Mouse (Mus musculus) forebrain, embryonic 13.5 days (tissue): ENCODE data around the gene Vegfd. TPM values are rescaled to one million over a fixed set of nuclear protein-coding genes. Genes with fewer than 3 reads are reported as not detected.

Experiments used
- ATAC-seq: fragments of 200-750 bp; cut with Nextera tagmentation; 2 replicates; pipeline ENCODE4 v1.8.0; 2017
- H3K27ac ChIP-seq: fragments of 300-500 bp; sonication (generic); 2 replicates; pipeline ENCODE4 v1.5.1; 2015; ENCODE audit warnings: inconsistent platforms, mild to moderate bottlenecking, moderate library complexity
- H3K27me3 ChIP-seq: fragments of 300-500 bp; sonication (generic); 2 replicates; pipeline ENCODE4 v1.6.1; 2015; ENCODE audit warnings: mild to moderate bottlenecking, inconsistent platforms
- H3K36me3 ChIP-seq: fragments of 300-500 bp; sonication (generic); 2 replicates; pipeline ENCODE4 v1.6.1; 2015; ENCODE audit warnings: mild to moderate bottlenecking, inconsistent platforms; ENCODE audit not compliant: poor library complexity, severe bottlenecking
- H3K4me1 ChIP-seq: fragments of 300-500 bp; sonication (generic); 2 replicates; pipeline ENCODE4 v1.6.1; 2015; ENCODE audit warnings: inconsistent platforms
- H3K4me2 ChIP-seq: fragments of 300-500 bp; sonication (generic); 2 replicates; pipeline ENCODE4 v1.6.1; 2015; ENCODE audit warnings: inconsistent platforms, mild to moderate bottlenecking, moderate library complexity
- H3K4me3 ChIP-seq: fragments of 300-500 bp; sonication (generic); 2 replicates; pipeline ENCODE4 v1.5.1; 2015; ENCODE audit warnings: mild to moderate bottlenecking, inconsistent platforms
- H3K9ac ChIP-seq: fragments of 300-500 bp; sonication (generic); 2 replicates; pipeline ENCODE4 v1.6.1; 2015; ENCODE audit warnings: mild to moderate bottlenecking, inconsistent platforms
- H3K9me3 ChIP-seq: fragments of 300-500 bp; sonication (generic); replicated peaks from 2 replicates; pipeline ENCODE4 v1.6.1; 2016; ENCODE audit warnings: inconsistent platforms
- WGBS: fragments of 180-500 bp; shearing (Covaris S2); methylation state at CpG from one replicate; pipeline ENCODE4 v1.1.7; 2015; 5-methylcytosine and 5-hydroxymethylcytosine counted together
- polyA plus RNA-seq: library from polyadenylated mRNA; unstranded; fragments of >200 nt; fragmentation: Nextera tagmentation; extraction: Ambion mirVana; gene quantifications from 2 replicates; pipeline ENCODE4 v1.2.1, GENCODE M21; 2015

The Vegfd gene
- 0.23 and 0.35 TPM in 2 replicates for polyA plus RNA-seq

DNA sequence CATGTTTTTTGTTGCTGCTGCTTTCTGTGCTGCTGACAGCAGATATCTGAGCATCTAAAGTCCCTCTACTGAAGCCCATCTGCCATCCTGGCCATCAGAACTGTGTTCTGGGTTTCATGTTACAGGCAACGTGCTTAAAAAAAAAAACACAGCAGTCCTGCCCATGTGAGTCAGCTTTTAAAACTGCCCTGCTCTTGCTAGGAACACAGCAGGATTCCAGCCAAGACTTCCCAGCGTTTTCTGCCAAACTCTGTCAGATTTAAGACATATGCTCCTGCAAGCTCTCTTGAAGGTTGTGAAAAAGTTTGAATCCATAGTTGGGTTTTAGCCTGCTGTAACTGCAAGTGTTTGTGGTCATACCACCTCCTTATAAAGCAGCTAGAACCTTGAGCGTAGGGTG lies at the start of gene Vegfd:
Gene Vegfd (plus strand): TSS at position 298 of the 400 bp plus-strand sequence.
- H3K4me3 ChIP-seq = no peak within 1 kb of the TSS
- H3K4me2 ChIP-seq = no peak within 1 kb of the TSS
- ATAC-seq = peak; percentile 16; the same call in 1 of the 2 replicates
- H3K27ac ChIP-seq = no peak within 1 kb of the TSS
- H3K4me1 ChIP-seq = no peaks in the 10 kb centered on the region
- H3K36me3 ChIP-seq = no peaks in the 10 kb centered on the region
- H3K9ac ChIP-seq = no peak within 1 kb of the TSS
- 35% methylated on average over 3 of the region's 3 CpGs for WGBS
- H3K27me3 ChIP-seq = no peaks in the 10 kb centered on the region; the same call in 1 of the 2 replicates
- no peaks in the 10 kb centered on the region for H3K9me3 ChIP-seq

- Histone ChIP-seq H3K4me2 (no peak overlapping the region), H3K36me3 (no peaks in the 10 kb centered on the region), H3K27ac (no peak overlapping the region), H3K4me1 (no peaks in the 10 kb centered on the region), H3K4me3 (no peak overlapping the region), H3K27me3 (no peaks in the 10 kb centered on the region), H3K9me3 (no peaks in the 10 kb centered on the region), H3K9ac (no peak overlapping the region)
- no peak for ATAC-seq
- 77% methylated on average over 4 of the region's 4 CpGs for WGBS
Measured at GRCm38 (mm10) chrX:164323391-164323913, 49.7 kb upstream of the Vegfd start.

- 94% methylated on average over 2 of the region's 2 CpGs for WGBS
- H3K4me2 ChIP-seq = no peak overlapping the region
Measured at GRCm38 (mm10) chrX:164330351-164330750, 42.8 kb upstream of the Vegfd start.

DNA sequence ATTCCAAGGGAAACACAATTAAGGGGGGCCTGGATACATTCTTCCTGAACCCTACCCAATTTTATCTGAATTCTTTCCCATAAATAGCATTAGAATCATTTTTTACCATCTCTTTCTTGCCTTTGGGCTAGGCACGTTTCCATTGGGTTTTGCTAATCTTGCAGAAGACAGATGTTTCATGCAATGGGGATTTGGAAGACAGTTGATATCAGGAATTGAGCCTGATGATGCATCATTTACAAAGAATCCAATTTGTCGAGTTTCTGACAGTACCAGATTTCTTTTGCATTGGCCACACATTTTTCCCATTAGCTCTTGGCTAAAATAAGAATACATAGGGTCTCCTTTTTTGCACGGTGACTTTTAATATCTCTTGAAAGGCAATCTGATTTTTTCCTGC lies 42.4 kb upstream of the Vegfd start:
- Histone ChIP-seq H3K36me3 (no peaks in the 10 kb centered on the region), H3K27ac (no peak overlapping the region), H3K9me3 (no peaks in the 10 kb centered on the region), H3K4me2 (no peak overlapping the region), H3K9ac (no peak overlapping the region), H3K4me3 (no peak overlapping the region), H3K27me3 (no peaks in the 10 kb centered on the region), H3K4me1 (no peaks in the 10 kb centered on the region)
- 84% methylated on average over 3 of the region's 3 CpGs for WGBS
- ATAC-seq = no peak

More at GRCm38 (mm10) chrX:164330351-164330750, 42.8 kb upstream of the Vegfd start:
- Histone ChIP-seq H3K4me1 (no peaks in the 10 kb centered on the region), H3K27ac (no peak overlapping the region), H3K9ac (no peak overlapping the region), H3K27me3 (no peaks in the 10 kb centered on the region), H3K4me3 (no peak overlapping the region), H3K9me3 (no peaks in the 10 kb centered on the region), H3K36me3 (no peaks in the 10 kb centered on the region)
- no peak for ATAC-seq

DNA sequence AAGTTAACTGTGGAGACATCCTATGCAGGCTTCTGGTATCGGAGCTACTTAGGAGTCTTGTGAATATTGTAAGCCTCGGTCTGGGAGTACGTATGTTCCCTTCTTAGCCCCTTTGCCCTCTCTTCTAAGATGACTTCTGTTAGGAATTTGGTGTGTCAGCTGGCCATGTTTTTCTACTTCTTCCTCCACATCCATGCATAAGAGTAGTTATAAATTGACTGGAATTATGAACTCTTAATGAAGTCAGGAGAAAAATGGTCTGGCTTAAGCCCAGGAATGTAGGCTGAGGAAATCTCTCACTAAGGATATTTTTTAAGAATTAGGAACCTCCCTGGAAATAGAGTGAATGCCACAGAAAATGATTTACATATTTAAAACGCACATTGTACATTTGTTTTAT lies 34.6 kb upstream of the Vegfd start:
- Histone ChIP-seq H3K9ac (no peak overlapping the region), H3K27ac (no peak overlapping the region), H3K27me3 (no peaks in the 10 kb centered on the region), H3K4me2 (no peak overlapping the region), H3K9me3 (no peaks in the 10 kb centered on the region), H3K4me1 (no peaks in the 10 kb centered on the region), H3K4me3 (no peak overlapping the region), H3K36me3 (no peaks in the 10 kb centered on the region)
- no peak for ATAC-seq
- WGBS = 78% methylated on average over 4 of the region's 4 CpGs

DNA sequence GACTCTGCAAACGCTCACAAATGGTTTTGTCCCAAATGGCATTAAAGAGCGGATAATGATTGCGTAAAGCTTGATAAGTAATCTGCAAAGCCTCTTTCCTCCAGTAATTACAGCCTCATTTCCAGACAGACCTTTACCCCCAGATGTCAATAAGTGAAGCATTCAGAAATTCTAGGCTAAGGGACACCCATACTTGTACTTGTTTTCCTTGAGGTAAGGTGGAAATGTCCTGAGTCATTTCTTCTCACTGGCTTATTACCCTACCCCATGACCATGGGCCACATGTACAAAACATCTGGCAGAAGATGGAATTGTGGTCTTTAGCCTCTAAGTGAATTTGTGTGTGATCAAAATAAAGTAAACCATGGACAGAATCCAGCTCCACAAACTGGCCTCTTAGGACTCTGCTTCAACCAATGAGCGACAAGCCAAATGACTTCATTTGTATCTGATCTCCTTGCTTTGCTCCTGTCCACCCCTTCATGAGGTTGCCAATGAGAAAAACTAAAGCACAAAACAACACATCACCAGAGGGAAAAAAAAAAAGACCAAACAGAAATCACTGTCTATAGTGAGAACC lies 27.7 kb upstream of the Vegfd start:
- H3K36me3 ChIP-seq = no peaks in the 10 kb centered on the region
- H3K9me3 ChIP-seq = no peaks in the 10 kb centered on the region
- H3K27ac ChIP-seq = no peak overlapping the region
- no peak for ATAC-seq
- H3K4me1 ChIP-seq = no peaks in the 10 kb centered on the region
- no peak overlapping the region for H3K9ac ChIP-seq
- no peak overlapping the region for H3K4me2 ChIP-seq
- 93% methylated on average over 4 of the region's 4 CpGs for WGBS
- no peaks in the 10 kb centered on the region for H3K27me3 ChIP-seq
- H3K4me3 ChIP-seq = no peak overlapping the region

DNA sequence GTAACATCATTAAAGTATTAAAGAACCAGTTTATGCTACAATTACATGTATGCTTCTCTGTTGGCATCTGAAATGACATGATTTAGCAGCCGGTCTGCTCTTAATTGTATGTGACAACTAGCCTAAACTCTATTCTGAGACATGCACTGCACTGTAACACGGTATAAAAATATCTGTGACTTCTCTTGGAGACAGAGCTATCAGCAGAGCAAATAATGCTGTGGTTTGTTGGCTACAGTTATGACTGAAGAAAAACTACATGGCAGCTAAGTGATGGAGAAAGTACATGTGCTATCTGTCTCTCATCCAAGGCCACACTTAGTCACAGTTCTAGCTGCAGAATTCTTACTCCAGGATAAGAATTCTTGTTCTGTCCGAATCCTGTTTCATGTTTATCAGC lies 24.2 kb upstream of the Vegfd start:
- Histone ChIP-seq H3K27me3 (no peaks in the 10 kb centered on the region), H3K36me3 (no peaks in the 10 kb centered on the region), H3K27ac (no peak overlapping the region), H3K9ac (no peak overlapping the region), H3K4me2 (no peak overlapping the region), H3K4me3 (no peak overlapping the region), H3K9me3 (no peaks in the 10 kb centered on the region), H3K4me1 (no peaks in the 10 kb centered on the region)
- ATAC-seq = no peak
- 83% methylated on average over 3 of the region's 3 CpGs for WGBS

GRCm38 (mm10) chrX:164365153-164365865 lies 7.9 kb upstream of the Vegfd start:
- H3K4me1 ChIP-seq = no peaks in the 10 kb centered on the region
- no peak overlapping the region for H3K9ac ChIP-seq
- H3K27ac ChIP-seq = no peak overlapping the region
- H3K4me2 ChIP-seq = no peak overlapping the region
- no peak for ATAC-seq
- no peaks in the 10 kb centered on the region for H3K27me3 ChIP-seq
- no peaks in the 10 kb centered on the region for H3K36me3 ChIP-seq
- 88% methylated on average over 4 of the region's 4 CpGs for WGBS
- no peak overlapping the region for H3K4me3 ChIP-seq
- no peaks in the 10 kb centered on the region for H3K9me3 ChIP-seq

- H3K4me3 ChIP-seq = no peak overlapping the region
- 85% methylated on average over 3 of the region's 3 CpGs for WGBS
- no peaks in the 10 kb centered on the region for H3K9me3 ChIP-seq
- H3K27ac ChIP-seq = no peak overlapping the region
- no peak overlapping the region for H3K9ac ChIP-seq
- H3K27me3 ChIP-seq = no peaks in the 10 kb centered on the region; the same call in 1 of the 2 replicates
- H3K4me1 ChIP-seq = no peaks in the 10 kb centered on the region
- no peak overlapping the region for H3K4me2 ChIP-seq
- no peak for ATAC-seq
- H3K36me3 ChIP-seq = no peaks in the 10 kb centered on the region
Measured at GRCm38 (mm10) chrX:164370576-164370975, 2.6 kb upstream of the Vegfd start.

- Histone ChIP-seq H3K9me3 (no peaks in the 10 kb centered on the region), H3K4me1 (no peaks in the 10 kb centered on the region), H3K36me3 (no peaks in the 10 kb centered on the region), H3K27ac (no peak overlapping the region), H3K9ac (no peak overlapping the region), H3K4me2 (no peak overlapping the region), H3K4me3 (no peak overlapping the region), H3K27me3 (no peaks in the 10 kb centered on the region; the same call in 1 of the 2 replicates)
- 70% methylated on average over 5 of the region's 5 CpGs for WGBS
- ATAC-seq = no peak
Measured at GRCm38 (mm10) chrX:164374586-164374985, 1.4 kb downstream of the Vegfd start.

- 82% methylated on average over 4 of the region's 4 CpGs for WGBS
- no peaks in the 10 kb centered on the region for H3K4me1 ChIP-seq
- H3K9me3 ChIP-seq = no peaks in the 10 kb centered on the region
- no peak overlapping the region for H3K4me2 ChIP-seq
- H3K9ac ChIP-seq = no peak overlapping the region
- no peaks in the 10 kb centered on the region for H3K27me3 ChIP-seq
- no peak overlapping the region for H3K4me3 ChIP-seq
- no peak for ATAC-seq
- H3K27ac ChIP-seq = no peak overlapping the region
- H3K36me3 ChIP-seq = no peaks in the 10 kb centered on the region
Measured at GRCm38 (mm10) chrX:164379721-164380120, 6.5 kb downstream of the Vegfd start.

DNA sequence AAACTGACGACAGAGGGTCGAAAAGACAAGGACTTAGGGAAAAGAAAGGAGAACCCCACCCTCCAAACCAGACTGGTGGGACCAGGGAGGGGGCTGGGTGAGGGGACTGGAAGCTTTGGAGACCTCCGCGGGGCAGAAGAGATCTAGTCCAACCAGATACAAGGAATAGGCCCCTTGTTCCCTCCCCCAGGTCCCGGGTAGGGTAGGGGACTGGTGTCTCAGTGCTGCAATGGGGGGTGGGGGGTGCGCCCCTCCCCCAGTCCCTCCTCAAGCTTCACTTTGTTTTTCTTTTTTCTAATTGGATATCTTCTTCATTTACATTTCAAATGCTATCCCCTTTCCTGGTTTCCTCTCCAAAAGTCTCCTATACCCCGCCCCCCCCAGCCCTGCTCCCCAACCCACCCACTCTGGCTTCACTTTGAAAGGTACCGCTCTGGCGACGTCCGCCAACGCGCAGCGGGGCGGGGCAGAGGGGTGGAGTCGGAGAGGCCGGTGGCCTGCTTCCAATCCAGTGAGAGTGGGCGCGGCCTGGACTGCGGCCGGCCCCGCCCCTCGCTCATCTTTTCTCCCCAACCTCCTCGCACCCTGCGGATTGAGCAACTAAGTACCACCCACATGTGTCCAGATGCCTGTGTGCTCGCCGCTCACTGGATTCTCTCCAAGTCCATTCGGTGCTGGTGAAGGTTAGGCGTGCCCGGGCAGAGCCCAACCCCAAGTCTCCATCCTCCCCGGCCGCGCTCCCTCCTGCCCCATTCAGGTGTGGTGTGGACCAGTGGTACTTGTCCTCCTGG lies 8.6 kb downstream of the Vegfd start:
- H3K4me2 ChIP-seq = peak overlapping the region; percentile 64
- WGBS = 17% methylated on average over 33 of the region's 33 CpGs
- H3K27ac ChIP-seq = no peak overlapping the region
- H3K9ac ChIP-seq = peak overlapping the region; percentile 30; the same call in 1 of the 2 replicates
- no peaks in the 10 kb centered on the region for H3K4me1 ChIP-seq
- no peaks in the 10 kb centered on the region for H3K36me3 ChIP-seq
- H3K4me3 ChIP-seq = peak overlapping the region; percentile 38
- peak; percentile 99 for ATAC-seq
- no peaks in the 10 kb centered on the region for H3K9me3 ChIP-seq
- H3K27me3 ChIP-seq = no peaks in the 10 kb centered on the region
